In the genomic region with DNA sequence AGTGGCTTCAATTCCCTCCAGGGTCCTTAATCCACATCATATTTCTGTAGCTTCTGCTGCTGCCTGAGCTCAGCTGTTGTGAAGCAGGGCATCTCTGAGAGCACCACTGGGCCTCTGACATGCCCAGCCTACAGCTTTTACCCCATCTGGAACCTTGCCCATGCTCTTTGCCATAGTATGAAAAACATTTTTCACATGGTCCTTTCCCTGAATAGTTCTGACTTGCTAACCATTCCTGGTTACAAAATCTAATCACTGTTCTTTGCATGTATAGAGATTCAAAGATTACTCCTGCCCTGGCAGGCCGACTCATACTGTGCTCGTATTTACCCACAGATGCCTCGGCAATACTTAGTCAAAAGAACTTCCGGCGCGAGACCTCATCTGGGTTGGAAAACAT, we compare ENCODE assay signal across 36 mouse cellular contexts. TPM values are rescaled to one million over a fixed set of nuclear protein-coding genes. Genes with fewer than 3 reads are reported as not detected.
DNase-seq lines count a peak whose midpoint lies in the region; ATAC-seq and TF ChIP-seq lines count a peak whose summit lies in the region.
"Had no signal": no experiment of that assay in that cellular context is flagged by ENCODE, and none has a peak within 500 bp of the region (broad histone marks: within the 10 kb centered on the region; RNA-seq: fewer than 3 reads in every experiment).

No protein-coding gene starts in this region.

- H3K4me1 ChIP-seq in lung, embryonic 14.5 days (ENCODE audit: insufficient read depth) = peaks cover 7% of the 10 kb centered on the region
- 0 out of 2 replicates have a peak, but pooled peaks cover 4% of the 10 kb centered on the region for H3K4me1 ChIP-seq in brown adipose tissue, adult 24 weeks (ENCODE audit: control insufficient read depth, insufficient read depth, insufficient read length, low read length)
- H3K4me1 ChIP-seq: embryonic facial prominence, embryonic 12.5 days; hindbrain, embryonic 10.5 days; hindbrain, embryonic 15.5 days; limb, embryonic 10.5 days; limb, embryonic 15.5 days; midbrain, embryonic 10.5 days had no signal

- H3K9me3 ChIP-seq in lung, embryonic 14.5 days (ENCODE audit: low read depth, low read length) = no peaks in the 10 kb centered on the region
- H3K9me3 ChIP-seq: embryonic facial prominence, embryonic 12.5 days; heart, embryonic 13.5 days; hindbrain, embryonic 10.5 days; hindbrain, embryonic 15.5 days; limb, embryonic 10.5 days; limb, embryonic 15.5 days; liver, embryonic 13.5 days; midbrain, embryonic 10.5 days; neural tube, embryonic 13.5 days had no signal

- no peak overlapping the region for H3K4me2 ChIP-seq in lung, embryonic 14.5 days
- H3K4me2 ChIP-seq: embryonic facial prominence, embryonic 12.5 days; heart, embryonic 13.5 days; hindbrain, embryonic 15.5 days; limb, embryonic 15.5 days; liver, embryonic 13.5 days; neural tube, embryonic 13.5 days had no signal

- no peaks in the 10 kb centered on the region for H3K27me3 ChIP-seq in lung, embryonic 14.5 days (ENCODE audit: insufficient read depth, low read length)
- H3K27me3 ChIP-seq: embryonic facial prominence, embryonic 12.5 days; heart, embryonic 13.5 days; hindbrain, embryonic 15.5 days; limb, embryonic 15.5 days; liver, embryonic 13.5 days; neural tube, embryonic 13.5 days had no signal

- no peak for TF ChIP-seq CTCF in lung, embryonic 14.5 days (IDR thresholded peaks at IDR 0.05; ENCODE audit: low read depth)

- no peak for DNase-seq in lung, embryonic 14.5 days
- no peak for DNase-seq in lung, postnatal 14 days
- peak; percentile 79 for DNase-seq in urinary bladder, postnatal 14 days (ENCODE audit: low spot score)
- no peak for DNase-seq in urinary bladder, postnatal 4 days (ENCODE audit: low spot score in 2 of 2)
- no peak for DNase-seq in heart, postnatal 4 days
- DNase-seq in gastrocnemius, adult 8-10 months (ENCODE audit: low spot score in 2 of 2) = no peak
- DNase-seq: adrenal gland, postnatal 36 days; cerebellum, adult 8-10 months; cerebellum, postnatal 25 days; forebrain, postnatal 0 days; gastrocnemius, postnatal 10 days; heart, postnatal 10 days; kidney, adult 11 months; kidney, postnatal 14 days; layer of hippocampus, adult 9-11 months; liver, embryonic 13.5 days; lung, adult 18-20 months; thymus, adult 18-20 months; thymus, postnatal 25 days had no signal

- no peak for ATAC-seq in lung, embryonic 14.5 days (ENCODE audit: insufficient read depth)
- ATAC-seq: forebrain, postnatal 0 days; inflammation-experienced regulatory T-cells, adult 6 months had no signal

- H3K4me3 ChIP-seq in lung, embryonic 14.5 days (ENCODE audit: low read depth, low read length) = no peak overlapping the region
- no peak overlapping the region for H3K4me3 ChIP-seq in brown adipose tissue, adult 24 weeks (ENCODE audit: insufficient read depth, low read depth, low read length)
- H3K4me3 ChIP-seq: embryonic facial prominence, embryonic 12.5 days; erythroblast, embryonic 14.5 days; heart, embryonic 13.5 days; hindbrain, embryonic 10.5 days; hindbrain, embryonic 15.5 days; limb, embryonic 10.5 days; limb, embryonic 15.5 days; liver, embryonic 13.5 days; midbrain, embryonic 10.5 days; neural tube, embryonic 13.5 days had no signal

- H3K9ac ChIP-seq in lung, embryonic 14.5 days = no peak overlapping the region
- H3K9ac ChIP-seq: embryonic facial prominence, embryonic 12.5 days; forebrain, postnatal 0 days; heart, embryonic 13.5 days; hindbrain, embryonic 15.5 days; limb, embryonic 15.5 days; liver, embryonic 13.5 days; neural tube, embryonic 13.5 days had no signal

- WGBS in lung, embryonic 14.5 days = 79% methylated on average over 6 of the region's 6 CpGs

- no peaks in the 10 kb centered on the region for H3K36me3 ChIP-seq in lung, embryonic 14.5 days (ENCODE audit: insufficient read depth)
- H3K36me3 ChIP-seq: embryonic facial prominence, embryonic 12.5 days; heart, embryonic 13.5 days; hindbrain, embryonic 10.5 days; hindbrain, embryonic 15.5 days; limb, embryonic 10.5 days; limb, embryonic 15.5 days; liver, embryonic 13.5 days; midbrain, embryonic 10.5 days; neural tube, embryonic 13.5 days had no signal

- H3K27ac ChIP-seq in lung, embryonic 14.5 days (ENCODE audit: low read depth) = peak overlapping the region; percentile 50; the same call in 1 of the 2 replicates
- H3K27ac ChIP-seq in brown adipose tissue, adult 24 weeks (replicated peaks; ENCODE audit: low read depth, low read length) = peak overlapping the region; percentile 85
- H3K27ac ChIP-seq: embryonic facial prominence, embryonic 12.5 days; heart, embryonic 13.5 days; hindbrain, embryonic 10.5 days; hindbrain, embryonic 15.5 days; limb, embryonic 10.5 days; limb, embryonic 15.5 days; liver, embryonic 13.5 days; midbrain, embryonic 10.5 days; neural tube, embryonic 13.5 days had no signal

RNA-seq across cellular contexts. Expression of a gene that starts 5.3 kb away (rescaled TPM):
- not detected in 2 replicates for polyA plus RNA-seq in lung, embryonic 14.5 days (2014; fragmentation: Nextera tagmentation; extraction: Ambion mirVana)
- not detected in 2 replicates for polyA plus RNA-seq in brown adipose tissue, adult 24 weeks (2012; ENCODE audit: insufficient read depth, insufficient read length, missing spikeins)
- not detected for total RNA-seq in heart, postnatal 4 days (2021)
- 1 to 10 TPM in 2 of 4 experiments, not detected in 2; 1.4 to 1.7 TPM for total RNA-seq in gastrocnemius, adult 8-10 months (2022)
- total RNA-seq: adrenal gland, postnatal 36 days; ES-E14; forebrain, postnatal 0 days; megakaryocyte progenitor cell, adult 5-6 weeks; midbrain, postnatal 0 days had no signal
- polyA plus RNA-seq: embryonic facial prominence, embryonic 12.5 days; erythroblast, embryonic 14.5 days; forebrain, embryonic 11.5 days; forebrain, postnatal 0 days; gonadal fat pad, adult 2 months; heart, embryonic 13.5 days; hindbrain, embryonic 10.5 days; hindbrain, embryonic 15.5 days; inflammation-experienced regulatory T-cells, adult 6 months; kidney, embryonic 14.5 days; limb, embryonic 10.5 days; limb, embryonic 15.5 days; liver, embryonic 13.5 days; midbrain, embryonic 10.5 days; midbrain, postnatal 0 days; neural tube, embryonic 13.5 days had no signal
